Mouse (Mus musculus) kidney, adult 9 months (tissue): ENCODE results near the gene Gm17416.

ENCODE experiments used
- DNase-seq: peaks from one replicate; pipeline ENCODE4 v3.0.0; 2022

Gm17416 gene

GRCm38 (mm10) chr2:152607746-152608145, 38.6 kb downstream of the Gm17416 start:
- no peak for DNase-seq

- DNase-seq = no peak
Measured at GRCm38 (mm10) chr2:152608719-152609118, 39.6 kb downstream of the Gm17416 start.

- DNase-seq = no peak
Measured at GRCm38 (mm10) chr2:152612193-152612592, 43.1 kb downstream of the Gm17416 start.

DNA sequence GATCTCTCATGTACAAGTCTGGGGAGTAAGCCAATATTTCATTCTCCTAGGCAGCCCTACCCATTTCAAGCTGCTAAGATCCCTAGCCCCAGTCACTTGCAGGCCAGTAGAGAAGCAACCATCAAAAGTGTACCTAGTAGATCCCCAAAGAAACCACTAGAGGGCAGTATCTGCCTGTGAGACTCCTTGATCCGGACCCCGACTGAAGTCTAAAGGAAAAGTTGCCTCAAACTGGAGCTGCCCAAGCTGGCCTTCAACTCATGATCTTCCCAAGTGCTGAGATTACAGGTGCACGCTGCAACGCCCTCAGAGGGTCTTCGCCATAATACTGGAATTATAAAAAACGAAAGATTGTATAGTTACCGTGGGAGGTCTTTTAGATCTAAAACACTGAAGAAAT, 46.4 kb downstream of the Gm17416 start:
- peak; percentile 77 for DNase-seq

DNA sequence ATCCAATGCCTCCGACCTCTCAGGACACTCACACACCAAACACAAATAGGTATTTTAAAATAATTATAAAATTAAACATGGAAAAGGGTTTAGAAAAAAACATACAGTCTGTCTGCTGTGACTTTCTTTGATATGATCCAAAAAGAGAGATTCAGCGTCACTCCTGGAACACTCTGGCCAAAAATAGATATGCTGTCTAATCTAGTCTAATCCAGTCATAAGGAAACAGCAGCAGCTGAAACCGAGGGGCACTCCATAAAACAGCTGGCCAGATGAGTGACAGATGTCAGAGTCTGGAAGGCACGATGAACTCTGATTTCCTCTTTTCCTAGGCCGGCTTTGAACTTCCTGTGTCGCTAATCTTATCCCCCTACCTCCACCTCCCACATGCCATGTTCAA, 47.3 kb downstream of the Gm17416 start:
- DNase-seq = no peak

DNA sequence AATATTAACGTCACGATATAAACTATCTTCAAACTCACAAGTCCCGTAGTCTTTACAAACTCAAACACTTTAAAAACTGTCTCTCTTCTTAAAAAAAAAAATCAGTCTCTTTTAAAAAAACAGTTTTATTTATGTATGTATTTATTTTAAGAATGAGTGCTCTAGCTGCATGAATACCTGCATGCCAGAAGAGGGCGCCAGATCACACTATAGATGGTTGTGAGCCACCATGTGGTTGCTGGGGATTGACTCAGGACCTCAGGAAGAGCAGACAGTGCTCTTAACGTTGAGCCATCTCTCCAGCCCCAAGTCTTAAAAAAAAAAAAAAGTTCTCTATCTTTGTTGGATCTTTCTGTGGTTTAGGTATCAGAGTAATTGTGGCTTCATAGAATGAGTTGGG, 48.2 kb downstream of the Gm17416 start:
- DNase-seq = no peak
